Mouse (Mus musculus) adrenal gland, postnatal 14 days (tissue): ENCODE data around the gene Sox30. TPM values are rescaled to one million over a fixed set of nuclear protein-coding genes. Genes with fewer than 3 reads are reported as not detected.

Source experiments
- DNase-seq: peaks from one replicate; pipeline ENCODE4 v3.0.0; 2021; ENCODE audit warnings: mixed read lengths
- long read RNA-seq, 2 experiments: library from polyadenylated mRNA; stranded (forward); transcript quantifications; one replicate each; pipeline ENCODE4 v2.0.0; 2021
- total RNA-seq: library from RNA; stranded (reverse); gene quantifications from 2 replicates; pipeline ENCODE4 v1.2.3, GENCODE M21; 2021

Sox30 gene
- 0.26 and 0.45 TPM in 2 replicates for total RNA-seq
- long read RNA-seq, experiment 1 = 0 reads
- long read RNA-seq, experiment 2, partial matches to known transcripts = 0 of 1 reads
- long read RNA-seq, experiment 2, other reads (novel, unspliced or antisense) = 1 of 1 reads

DNA sequence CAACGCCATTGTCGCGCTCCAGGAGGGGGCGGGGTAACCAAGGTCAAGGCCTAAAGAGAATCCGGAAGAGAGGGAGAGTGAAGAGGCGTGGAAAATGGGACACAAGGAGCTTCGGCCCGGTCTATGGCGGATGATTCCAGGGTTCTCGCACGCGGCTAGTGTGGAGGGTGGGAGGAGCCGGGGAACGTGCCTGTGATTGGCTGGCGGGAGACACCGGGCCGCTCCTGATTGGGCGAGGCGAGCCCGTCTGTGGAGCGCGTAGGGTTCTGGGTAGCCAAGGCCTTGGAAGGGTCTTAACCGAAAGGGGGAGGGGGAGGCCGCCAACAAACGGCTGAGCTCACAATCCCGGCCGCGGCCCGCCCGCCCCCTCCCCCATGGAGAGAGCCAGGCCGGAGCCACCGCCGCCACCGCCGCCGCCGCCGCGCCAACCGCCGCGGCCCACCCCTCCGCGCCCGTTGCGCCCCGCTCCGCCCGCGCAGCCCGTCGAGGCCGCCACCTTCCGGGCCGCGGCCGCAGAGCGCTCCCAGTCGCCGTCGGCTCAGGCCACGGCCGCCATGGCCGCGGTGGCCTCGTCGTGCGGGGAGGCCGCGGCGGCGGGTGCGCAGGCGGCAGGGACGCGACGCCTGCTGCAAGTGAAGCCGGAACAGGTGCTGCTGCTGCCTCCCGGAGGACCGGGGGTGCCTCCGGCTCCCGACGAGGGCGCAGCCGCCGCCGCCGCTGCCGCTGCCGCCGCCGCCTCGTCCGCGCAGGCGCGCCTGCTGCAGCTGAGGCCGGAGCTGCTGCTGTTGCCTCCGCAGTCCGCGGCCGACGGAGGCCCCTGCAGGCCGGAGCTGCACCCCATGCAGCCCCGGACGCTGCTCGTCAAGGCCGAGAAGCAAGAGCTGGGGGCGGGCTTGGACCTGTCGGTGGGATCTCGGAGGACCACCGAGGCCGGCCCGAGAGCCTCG lies at the start of gene Sox30:
TSS of gene Sox30 (plus strand) at position 365 of the 947 bp plus-strand sequence.
- DNase-seq = peak; percentile 79

DNA sequence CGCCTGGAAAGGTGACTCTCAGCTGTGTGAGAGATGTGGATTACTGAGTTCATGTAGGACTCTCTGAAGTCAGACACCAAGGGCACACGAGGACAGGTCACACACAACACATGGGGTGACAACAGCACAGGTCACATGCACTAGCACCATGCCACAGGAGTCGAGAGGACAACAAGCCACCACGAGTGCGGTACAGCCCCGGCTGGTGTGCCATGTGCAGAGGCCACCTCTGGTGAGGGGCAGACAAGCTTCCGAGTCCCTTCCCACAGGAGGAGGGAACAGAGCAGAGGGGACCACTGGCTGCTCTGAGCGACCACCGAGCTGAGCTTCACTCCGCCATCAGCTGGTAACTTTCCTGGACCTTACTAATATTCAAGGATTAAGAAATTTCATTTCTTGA lies 47.3 kb upstream of the Sox30 start:
- no peak for DNase-seq

DNA sequence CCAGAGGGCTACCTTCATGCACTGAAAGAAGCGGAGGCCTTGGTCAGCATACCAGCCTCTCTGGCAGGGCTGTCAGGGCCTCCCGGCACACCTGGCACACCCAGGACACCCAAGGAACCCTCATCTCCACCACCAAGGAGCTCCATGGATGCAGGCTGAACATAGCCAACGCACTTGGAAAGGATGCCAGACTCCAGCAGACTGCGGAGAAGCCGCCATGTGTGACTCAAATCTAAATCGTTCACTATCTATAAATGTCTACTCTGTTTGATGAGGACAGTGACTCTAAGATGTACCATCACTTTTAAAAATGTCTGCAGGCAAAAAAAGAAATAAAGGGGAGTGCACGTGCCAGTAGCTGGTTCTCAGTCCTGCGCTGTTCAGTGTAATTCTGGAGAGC lies 42.6 kb upstream of the Sox30 start:
- DNase-seq = no peak

DNA sequence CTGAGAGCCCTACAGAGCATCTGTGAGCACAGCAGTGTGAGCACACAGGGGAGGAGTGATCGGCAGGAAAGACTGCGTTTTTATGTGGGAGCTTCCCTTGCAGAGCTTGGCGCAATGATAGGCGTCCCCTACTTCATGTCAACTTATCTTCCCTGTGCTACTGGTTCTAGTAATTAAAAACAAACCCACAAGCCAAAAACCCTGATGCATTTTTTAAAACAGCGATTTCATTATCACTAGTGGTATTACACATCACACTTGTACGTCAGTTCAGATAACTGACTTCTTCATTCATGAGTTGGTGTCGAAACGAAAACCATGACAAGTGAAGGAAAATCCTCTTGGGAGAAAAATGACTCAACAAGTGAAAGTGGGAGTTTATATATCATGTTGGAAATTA lies 41.2 kb upstream of the Sox30 start:
- peak; percentile 3 for DNase-seq

- peak; percentile 49 for DNase-seq
Measured at GRCm38 (mm10) chr11:45942281-45942680, 37.8 kb upstream of the Sox30 start.

DNA sequence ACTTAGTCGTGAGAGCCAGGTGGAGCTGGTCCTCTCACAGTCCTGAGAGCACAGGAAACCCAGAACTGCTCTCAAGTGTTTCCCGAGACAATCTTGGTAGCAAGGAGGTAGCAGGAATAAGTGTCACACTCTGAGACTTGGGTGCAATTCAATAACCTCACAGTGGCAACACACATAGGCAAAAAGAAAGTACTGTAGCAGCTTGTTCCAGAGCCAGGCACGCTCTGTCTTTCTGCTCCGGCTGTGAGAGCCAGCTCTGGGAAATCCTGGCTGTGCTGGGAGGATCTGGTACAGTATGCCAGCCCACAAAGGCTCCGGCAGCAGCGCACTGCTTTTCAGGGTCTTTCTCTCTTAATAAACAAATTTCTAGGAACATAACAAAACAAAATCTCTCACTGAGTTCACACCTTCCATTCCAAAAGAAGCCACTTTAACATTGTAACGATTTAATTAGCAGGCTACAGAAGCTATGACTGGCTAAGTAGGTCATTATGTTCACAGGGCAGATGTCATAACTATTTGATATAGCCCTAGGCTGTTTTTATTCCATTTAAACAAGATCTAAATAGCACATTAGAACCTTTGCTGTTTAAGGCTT lies 36.9 kb upstream of the Sox30 start:
- DNase-seq = peak; percentile 51

- peak; percentile 61 for DNase-seq
Measured at GRCm38 (mm10) chr11:45943891-45944642, 36.0 kb upstream of the Sox30 start.

- DNase-seq = peak; percentile 99
Measured at GRCm38 (mm10) chr11:45944643-45945156, 35.4 kb upstream of the Sox30 start, which contains the start of gene Lsm11. Lsm11 (minus strand) TSS chr11:45944935.

DNA sequence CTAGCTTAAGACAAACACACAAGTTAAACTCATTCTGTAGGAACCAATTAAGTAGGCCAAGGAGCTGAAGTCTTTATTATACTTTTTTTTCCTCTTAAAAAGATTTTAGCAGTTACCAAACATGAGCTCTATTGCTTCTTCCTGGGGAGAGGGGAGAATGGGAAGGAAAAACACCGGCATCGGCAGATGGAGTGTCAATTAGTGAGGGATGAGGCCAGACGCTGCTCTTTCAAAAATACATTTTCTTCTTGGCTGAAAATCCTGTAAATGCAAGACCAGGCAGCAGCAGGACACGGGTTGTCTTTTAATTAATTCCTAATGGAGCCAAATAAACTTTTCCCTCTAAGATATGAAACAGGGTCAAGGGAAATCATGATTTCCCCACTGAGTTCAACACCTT lies 33.3 kb upstream of the Sox30 start:
- no peak for DNase-seq

DNA sequence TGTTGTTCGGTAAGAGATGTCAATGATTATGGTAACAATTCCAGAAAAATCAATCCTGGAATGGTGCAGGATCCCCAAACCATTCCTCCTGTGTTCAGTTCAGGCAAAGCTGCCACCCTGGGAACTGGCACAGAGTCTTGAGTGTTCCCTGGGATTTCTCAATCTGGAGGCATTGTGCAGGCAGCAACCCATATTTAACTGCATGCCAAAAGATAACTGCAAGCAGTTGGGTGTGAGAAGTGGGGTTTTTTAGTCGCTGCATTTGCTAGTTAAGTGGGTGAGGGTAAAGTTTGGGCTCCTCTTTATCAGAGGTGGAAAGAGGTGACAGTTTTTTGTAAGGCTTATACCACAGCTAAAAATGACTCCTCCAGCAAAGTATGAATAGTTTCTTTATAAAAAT lies 32.6 kb upstream of the Sox30 start:
- peak; percentile 21 for DNase-seq

GRCm38 (mm10) chr11:45955127-45955627 lies 24.9 kb upstream of the Sox30 start, which contains the start of gene Thg1l:
Thg1l (minus strand) TSS chr11:45955494.
- DNase-seq = peak; percentile 94

- DNase-seq = peak; percentile 43
Measured at GRCm38 (mm10) chr11:45959598-45959997, 20.5 kb upstream of the Sox30 start.

- peak; percentile 15 for DNase-seq
Measured at GRCm38 (mm10) chr11:45960003-45960402, 20.1 kb upstream of the Sox30 start.

DNA sequence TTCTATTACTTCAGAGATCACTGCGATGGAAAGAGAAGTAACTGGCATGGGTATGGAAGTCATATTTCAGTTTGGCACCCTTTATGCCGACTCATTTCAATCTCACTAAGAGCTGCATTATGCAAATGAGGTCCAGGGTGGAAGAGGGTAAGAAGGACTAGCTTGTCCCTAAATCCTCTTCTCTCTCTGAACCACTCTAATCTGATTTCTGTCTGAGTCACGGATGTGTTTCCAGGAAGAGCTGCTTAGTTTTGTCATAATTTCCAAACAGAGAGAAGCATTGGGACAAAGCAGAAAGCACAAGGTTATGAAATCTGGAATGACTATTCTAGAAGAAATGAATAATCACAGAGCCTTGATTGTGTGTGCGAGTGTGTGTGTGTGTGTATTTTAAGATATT lies 13.2 kb upstream of the Sox30 start:
- no peak for DNase-seq

GRCm38 (mm10) chr11:45968466-45968865 lies 11.6 kb upstream of the Sox30 start:
- no peak for DNase-seq

DNA sequence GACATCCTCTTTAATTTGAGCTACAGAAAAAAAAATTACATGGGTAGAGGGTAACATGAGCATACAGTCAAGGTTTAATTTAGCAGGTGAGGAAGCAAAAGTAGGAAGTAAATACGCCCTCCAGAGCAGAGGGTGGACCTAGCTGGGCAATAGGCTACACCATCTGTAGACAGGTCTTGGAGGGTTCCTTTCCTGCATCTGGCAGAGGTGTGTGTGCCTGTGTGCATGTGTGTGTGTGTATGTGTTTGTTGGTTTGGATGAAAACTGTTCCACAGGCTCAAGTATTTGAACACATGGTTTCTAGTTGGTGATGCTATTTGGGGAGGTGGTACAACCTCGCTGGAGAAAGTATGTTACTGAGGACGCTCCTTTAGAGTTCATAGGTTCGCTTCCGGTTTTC lies 6.5 kb upstream of the Sox30 start:
- DNase-seq = no peak

- no peak for DNase-seq
Measured at GRCm38 (mm10) chr11:45974466-45974865, 5.6 kb upstream of the Sox30 start.

- DNase-seq = no peak
Measured at GRCm38 (mm10) chr11:45976061-45976460, 4.0 kb upstream of the Sox30 start.

DNA sequence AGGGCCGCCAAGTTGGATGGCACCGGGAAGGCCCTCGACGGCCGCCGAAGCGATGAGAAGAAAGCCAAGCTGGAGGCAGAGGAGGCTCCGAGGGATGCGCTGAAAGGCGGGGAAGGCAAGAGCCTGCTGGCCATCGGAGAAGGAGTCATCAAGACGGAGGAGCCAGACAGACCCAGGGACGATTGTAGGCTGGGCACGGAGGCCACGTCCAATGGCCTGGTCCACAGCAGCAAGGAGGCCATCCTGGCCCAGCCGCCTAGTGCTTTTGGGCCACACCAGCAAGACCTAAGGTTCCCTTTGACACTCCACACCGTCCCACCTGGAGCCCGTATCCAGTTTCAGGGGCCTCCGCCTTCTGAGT lies 763 bp downstream of the Sox30 start:
- DNase-seq = no peak

DNA sequence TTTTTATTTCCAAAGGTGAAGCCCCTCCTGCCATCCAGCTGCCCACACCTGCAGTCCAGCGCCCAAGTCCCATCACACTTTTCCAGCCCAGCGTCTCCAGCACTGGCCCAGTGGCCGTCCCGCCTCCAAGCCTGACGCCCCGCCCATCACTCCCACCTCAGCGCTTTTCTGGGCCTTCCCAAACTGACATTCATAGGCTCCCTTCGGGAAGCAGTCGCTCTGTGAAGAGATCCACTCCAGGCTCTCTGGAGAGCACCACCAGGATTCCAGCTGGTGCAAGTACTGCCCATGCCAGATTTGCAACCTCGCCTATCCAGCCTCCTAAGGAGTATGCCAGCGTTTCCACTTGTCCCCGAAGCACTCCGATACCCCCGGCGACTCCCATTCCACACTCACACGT lies 11.5 kb downstream of the Sox30 start:
- peak; percentile 50 for DNase-seq

DNA sequence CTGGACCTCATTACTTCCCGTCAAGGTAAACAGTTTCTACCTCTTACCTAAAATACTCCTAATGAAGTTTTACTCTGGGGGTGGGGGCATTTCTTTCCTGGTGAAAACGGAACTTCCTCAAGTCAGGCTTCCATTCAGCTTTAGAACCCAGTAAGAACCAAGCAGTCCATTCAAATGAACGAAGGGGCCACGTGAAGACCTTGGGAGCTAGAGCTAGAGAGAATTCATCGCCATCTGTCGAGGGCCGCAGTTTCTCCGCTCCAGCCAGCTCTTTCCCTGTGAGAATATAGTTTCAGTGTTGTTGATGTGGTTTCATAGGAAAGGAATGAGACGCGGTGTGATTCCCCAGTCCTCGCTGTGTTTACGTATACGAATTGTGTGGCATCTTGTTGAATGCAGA lies 12.0 kb downstream of the Sox30 start:
- DNase-seq = no peak

- peak; percentile 76 for DNase-seq
Measured at GRCm38 (mm10) chr11:46016061-46016460, 36.0 kb downstream of the Sox30 start.
